Mouse (Mus musculus): Measurements from ENCODE around the gene Dap3.

DNA sequence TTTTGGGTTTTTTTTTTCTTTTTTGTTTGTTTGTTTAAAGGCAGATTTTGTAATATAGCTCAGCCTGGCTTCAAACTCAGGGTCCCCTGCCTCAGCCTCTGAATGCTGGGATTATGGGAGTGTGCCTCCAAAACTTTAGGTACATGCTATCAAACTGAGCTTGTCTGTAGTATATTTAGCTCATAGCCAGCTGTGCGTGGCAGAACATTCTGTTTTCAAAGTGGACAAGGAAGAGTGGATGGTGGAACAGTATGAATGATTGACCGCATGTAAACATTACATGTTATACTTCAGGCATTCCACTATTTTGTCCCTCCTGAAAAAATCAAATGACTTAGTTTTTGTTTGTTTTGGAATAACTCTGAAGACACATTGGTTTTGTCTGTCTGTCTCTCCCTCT is 41.8 kb upstream of the Dap3 start:
- TF ChIP-seq NELFE (IDR thresholded peaks at IDR 0.05; ENCODE audit: low read depth, low read length) (no peak), HCFC1 (IDR thresholded peaks at IDR 0.05; ENCODE audit: low read depth, low read length) (no peak), MAZ (IDR thresholded peaks at IDR 0.05; ENCODE audit: low read depth, low read length) (no peak)
